In the genomic region with DNA sequence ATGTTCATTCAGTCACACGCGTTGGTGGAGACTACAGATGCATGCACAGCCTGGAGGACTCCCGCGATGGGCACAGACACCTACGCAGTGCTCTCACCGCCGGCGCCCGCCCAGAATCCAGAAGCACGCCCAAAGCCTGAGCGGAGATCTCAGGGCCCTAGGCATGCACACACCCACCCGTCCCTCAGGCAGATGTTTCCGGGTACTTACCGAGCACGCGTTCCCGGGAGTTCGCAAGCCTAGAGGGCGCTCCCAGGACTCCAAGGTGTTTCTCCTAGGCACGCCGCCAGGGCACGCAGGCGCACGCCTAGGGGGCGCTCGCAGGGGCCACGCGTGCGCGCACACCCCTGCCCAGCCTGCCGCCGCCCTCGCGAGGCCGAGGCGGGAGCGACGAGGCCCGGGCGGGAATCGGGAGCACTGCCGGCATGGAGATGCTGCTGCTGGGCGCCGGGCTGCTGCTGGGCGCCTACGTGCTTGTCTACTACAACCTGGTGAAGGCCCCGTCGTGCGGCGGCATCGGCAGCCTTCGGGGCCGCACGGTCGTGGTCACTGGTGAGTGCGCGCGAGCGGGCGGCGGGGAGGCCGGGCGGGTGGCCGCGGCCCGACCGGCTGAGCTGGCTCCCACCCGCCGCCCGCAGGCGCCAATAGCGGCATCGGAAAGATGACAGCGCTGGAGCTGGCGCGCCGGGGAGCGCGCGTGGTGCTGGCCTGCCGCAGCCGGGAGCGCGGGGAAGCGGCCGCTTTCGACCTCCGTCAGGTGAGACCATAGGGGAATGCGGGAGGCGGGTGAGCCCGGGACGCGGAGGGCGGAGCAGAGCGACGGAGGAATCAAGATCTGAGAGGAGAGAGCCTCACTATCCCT, we compare ENCODE assay signal across 8 mouse cellular contexts. TPM values are rescaled to one million over a fixed set of nuclear protein-coding genes. Genes with fewer than 3 reads are reported as not detected.
DNase-seq lines count a peak whose midpoint lies in the region; ATAC-seq and TF ChIP-seq lines count a peak whose summit lies in the region.

TSS of gene Dhrs13 (plus strand) at position 334 of the 862 bp plus-strand sequence.

- TF ChIP-seq CTCF in hindbrain, postnatal 0 days (IDR thresholded peaks at IDR 0.05; ENCODE audit: low read depth): peak; percentile 79
- peak; percentile 81 for TF ChIP-seq CTCF in left cerebral cortex, adult 2 months (IDR thresholded peaks at IDR 0.05)

- no peaks in the 10 kb centered on the region for H3K9me3 ChIP-seq in hindbrain, postnatal 0 days (ENCODE audit: low read length)

- under 1% methylated on average over 96 of the region's 96 CpGs for WGBS in hindbrain, postnatal 0 days

- no peaks in the 10 kb centered on the region for H3K27me3 ChIP-seq in hindbrain, postnatal 0 days (ENCODE audit: insufficient read depth, low read length)

- peak; percentile 87 for DNase-seq in T-cell, adult 2 months (ENCODE audit: low spot score)
- DNase-seq in cerebellum, postnatal 36 days: peak; percentile 94 to 95
- DNase-seq in gastrocnemius, adult 18-20 months (ENCODE audit: low spot score): peak; percentile 89
- DNase-seq in hindbrain, postnatal 0 days (ENCODE audit: low spot score): peak; percentile 96
- peak; percentile 87 to 91 for DNase-seq in left cerebral cortex, adult 2 months (ENCODE audit: extremely low spot score in 1 of 2, low spot score in 2 of 2)
- peak; percentile 89 for DNase-seq in right cerebral cortex, adult 2 months (ENCODE audit: low spot score in 2 of 2)
- DNase-seq in urinary bladder, postnatal 14 days (ENCODE audit: low spot score): peak; percentile 95

- H3K4me3 ChIP-seq in hindbrain, postnatal 0 days (ENCODE audit: low read length): peak within 1 kb of the TSS; percentile 77
- H3K4me3 ChIP-seq in left cerebral cortex, adult 2 months: peak within 1 kb of the TSS; percentile 57

- ATAC-seq in hindbrain, postnatal 0 days: peak; percentile 89
- ATAC-seq in megakaryocyte, adult 5-6 weeks (ENCODE audit: poor library complexity, severe bottlenecking): peak; percentile 86

- 0 out of 2 replicates have a peak, but pooled peaks cover 6% of the 10 kb centered on the region for H3K4me1 ChIP-seq in hindbrain, postnatal 0 days (ENCODE audit: insufficient read depth, low read length)

- intact Hi-C loops in left cerebral cortex, adult 2 months (cut with DNase I): loop anchor here (5.0 kb wide), 1 partner anchor 45 kb away; no protein-coding TSS in a partner anchor

- H3K27ac ChIP-seq in hindbrain, postnatal 0 days: peak within 1 kb of the TSS; percentile 94
- peak within 1 kb of the TSS; percentile 51 for H3K27ac ChIP-seq in left cerebral cortex, adult 2 months

- H3K9ac ChIP-seq in hindbrain, postnatal 0 days (replicated peaks; ENCODE audit: low read length): peak within 1 kb of the TSS; percentile 81

- H3K4me2 ChIP-seq in hindbrain, postnatal 0 days (ENCODE audit: low read depth, low read length): peak within 1 kb of the TSS; percentile 77

- peaks cover 32% of the 10 kb centered on the region for H3K36me3 ChIP-seq in hindbrain, postnatal 0 days (ENCODE audit: insufficient read depth, low read length)

RNA-seq across cellular contexts. Expression of gene Dhrs13, which starts in this region (rescaled TPM):
- under 1 TPM; 0.80 to 0.97 TPM for total RNA-seq in gastrocnemius, adult 18-20 months (2021)
- total RNA-seq in hindbrain, postnatal 0 days (2014; rRNA removed): 63.8 and 69.6 TPM in 2 replicates
- 48.2 and 52.8 TPM in 2 replicates for polyA plus RNA-seq in hindbrain, postnatal 0 days (2015; fragmentation: Nextera tagmentation; extraction: Ambion mirVana)
- total RNA-seq in left cerebral cortex, adult 2 months (2021): 1 to 10 TPM; 5.5 to 6.3 TPM
- 4.8 and 5.6 TPM in 2 replicates for total RNA-seq in megakaryocyte, adult 5-6 weeks (2015)
- 3.5 and 5.3 TPM in 2 replicates for total RNA-seq in megakaryocyte, adult 5-6 weeks (2017)

Comparison
In these comparisons a context has a peak if more than half of its experiments do, and no peak if none do; other contexts are left out.
1. Peak in every context shown above with its lines: DNase-seq, ATAC-seq, H3K4me3 ChIP-seq and H3K27ac ChIP-seq.
2. Peak in DNase-seq in gastrocnemius, adult 18-20 months; RNA of the gene not detected or under 1 TPM.